Mouse (Mus musculus) liver (tissue): Measurements from ENCODE around the gene Adgrf4.

Experiments
- DNase-seq: peaks from one replicate; pipeline ENCODE4 v3.0.0-alpha.2; 2020; ENCODE audit warnings: mixed read lengths

The Adgrf4 gene

DNA sequence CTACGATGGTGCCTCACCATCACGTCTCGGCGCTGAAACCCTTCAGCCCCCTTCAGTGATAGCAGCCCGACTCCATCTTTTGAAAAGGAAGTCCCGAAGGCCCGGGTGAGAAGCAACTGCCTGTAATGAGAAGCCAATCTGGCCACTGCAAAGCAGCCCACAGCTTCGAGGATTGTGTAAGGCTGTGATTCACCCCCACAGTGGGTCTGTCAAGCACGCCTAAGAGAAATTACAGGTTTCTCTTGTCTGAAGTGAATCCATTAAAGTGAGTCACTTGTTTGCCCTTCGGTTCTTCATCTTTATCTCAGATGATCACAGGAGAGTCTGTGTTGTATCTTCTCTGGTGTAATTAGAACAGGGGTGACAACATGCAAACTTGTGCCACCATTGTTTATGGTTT lies at the start of gene Adgrf4:
Gene Adgrf4 (minus strand): TSS at position 149 of the 400 bp plus-strand sequence.
- DNase-seq, result no peak

GRCm38 (mm10) chr17:42741801-42742217 lies 49.7 kb upstream of the Adgrf4 start, which contains the start of gene Adgrf2:
Adgrf2 (minus strand) TSS chr17:42742179.
- DNase-seq, result no peak

DNA sequence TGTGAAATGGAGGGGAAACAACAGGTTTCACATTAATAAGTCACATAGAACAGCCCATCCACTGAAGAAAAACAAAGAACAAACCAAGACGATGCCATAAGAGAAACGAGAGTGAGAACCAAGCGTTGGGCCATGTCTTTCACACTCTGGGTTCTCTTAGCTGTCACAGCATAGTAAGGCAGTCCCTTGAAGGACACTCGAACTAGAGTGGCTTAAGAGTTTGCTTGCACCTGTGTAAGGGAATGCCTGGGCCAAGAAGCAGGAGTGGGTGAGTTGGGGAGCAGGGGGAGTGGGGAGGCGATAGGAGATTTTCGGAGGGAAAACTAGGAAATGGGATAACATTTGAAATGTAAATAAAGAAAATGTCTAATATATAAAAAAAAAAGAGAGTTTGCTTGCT lies 46.7 kb upstream of the Adgrf4 start:
- DNase-seq, result no peak

GRCm38 (mm10) chr17:42717161-42717560 lies 25.1 kb upstream of the Adgrf4 start:
- DNase-seq, result no peak

DNA sequence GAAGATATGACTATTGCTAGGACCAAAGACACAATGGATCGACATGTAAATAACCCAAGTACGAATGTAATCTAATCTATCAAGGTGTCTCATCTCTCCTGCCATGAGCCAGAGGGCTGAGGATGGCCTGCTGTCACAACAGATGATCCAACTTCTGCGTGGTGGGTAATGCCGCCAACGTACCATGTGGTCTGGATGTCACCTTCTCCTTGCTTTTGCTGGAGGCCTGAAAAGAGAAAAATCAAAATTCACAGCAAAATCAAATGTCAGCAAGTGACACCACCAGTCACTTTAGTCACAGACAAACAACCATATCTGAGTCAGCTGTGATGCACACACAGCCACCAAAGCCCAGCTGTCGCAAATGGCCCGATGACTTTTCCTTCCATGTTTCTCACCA lies 22.9 kb upstream of the Adgrf4 start:
- no peak for DNase-seq

- no peak for DNase-seq
Observed at GRCm38 (mm10) chr17:42710717-42711116, 18.6 kb upstream of the Adgrf4 start.

- DNase-seq, result no peak
Observed at GRCm38 (mm10) chr17:42705611-42706010, 13.5 kb upstream of the Adgrf4 start.

- DNase-seq, result no peak
Observed at GRCm38 (mm10) chr17:42702198-42702597, 10.1 kb upstream of the Adgrf4 start.

GRCm38 (mm10) chr17:42694730-42695129 lies 2.6 kb upstream of the Adgrf4 start:
- no peak for DNase-seq

GRCm38 (mm10) chr17:42690531-42690930 lies 1.6 kb downstream of the Adgrf4 start:
- no peak for DNase-seq

DNA sequence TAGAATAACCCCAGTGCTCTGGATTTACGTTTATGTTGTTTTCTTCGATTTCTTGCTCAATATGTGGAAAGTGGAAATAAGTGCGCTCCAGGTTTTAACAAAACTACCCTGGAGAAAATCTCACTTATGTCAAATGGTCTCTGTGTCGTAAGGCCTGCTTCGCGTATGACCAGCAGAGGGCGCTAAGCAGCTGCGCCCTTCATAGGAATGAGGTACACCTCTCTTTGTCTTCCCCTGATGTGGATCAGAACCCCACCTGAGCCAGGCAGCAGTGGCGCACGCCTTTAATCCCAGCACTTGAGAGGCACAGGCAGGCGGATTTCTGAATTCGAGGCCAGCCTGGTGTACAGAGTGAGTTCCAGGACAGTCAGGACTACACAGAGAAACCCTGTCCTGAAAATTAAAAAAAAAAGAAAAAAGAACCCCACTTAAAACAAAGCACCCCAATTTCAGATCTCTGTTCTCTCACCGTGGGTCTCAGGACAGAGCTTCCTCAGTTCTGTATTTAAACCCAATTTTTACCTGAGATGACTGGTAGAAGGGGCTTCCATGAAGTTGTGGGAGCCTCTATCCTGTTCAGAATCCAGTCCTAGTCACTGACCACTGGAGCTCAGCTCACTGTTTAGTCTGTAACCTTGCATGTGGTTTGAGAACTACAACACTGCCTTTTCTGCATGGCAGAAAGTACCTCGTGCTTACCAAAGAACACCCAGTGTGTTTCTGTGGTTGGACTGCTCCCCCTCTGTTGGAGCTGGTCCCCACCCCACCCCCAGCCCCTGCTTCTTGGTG lies 33.3 kb downstream of the Adgrf4 start:
- peak; percentile 56 for DNase-seq

DNA sequence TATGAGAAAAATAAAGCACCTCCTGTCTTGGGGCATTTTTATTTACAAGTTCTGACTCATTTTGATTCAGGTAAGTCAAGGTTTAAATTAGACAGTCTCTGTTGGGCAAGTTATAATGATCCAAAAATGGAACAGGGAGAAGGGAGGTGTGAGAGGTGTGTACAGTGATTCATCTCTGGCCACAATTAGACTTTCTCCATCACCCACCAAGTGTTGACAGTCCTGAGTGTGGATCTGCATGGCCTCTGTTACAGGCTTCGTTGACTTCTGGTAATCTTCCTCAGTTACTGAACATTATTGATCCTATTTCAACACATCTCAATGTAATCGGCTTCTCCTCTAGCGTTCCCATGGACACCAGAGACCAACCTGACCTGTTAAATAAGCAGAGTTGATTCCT lies 48.7 kb downstream of the Adgrf4 start:
- DNase-seq, result no peak

DNA sequence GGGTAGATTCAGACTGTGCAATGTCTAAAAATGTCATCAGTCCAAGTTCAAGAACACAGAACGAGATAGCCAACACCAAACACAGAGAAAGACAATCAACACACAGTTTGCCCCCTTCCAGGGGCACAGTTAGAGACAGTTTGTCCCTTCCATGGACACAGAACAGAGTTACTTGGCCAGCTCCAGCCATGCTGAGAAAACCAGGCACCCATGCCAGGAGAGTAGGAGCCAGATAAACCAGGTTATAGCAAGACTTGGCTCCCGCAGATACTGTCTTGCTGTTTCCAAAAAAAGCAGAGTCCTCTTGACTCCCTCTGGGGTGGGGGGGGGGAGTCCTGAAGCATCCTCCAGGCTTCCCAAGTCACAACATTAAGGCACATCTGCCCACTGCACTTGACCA lies 61.9 kb downstream of the Adgrf4 start:
- DNase-seq, result no peak

GRCm38 (mm10) chr17:42613043-42613737 lies 78.9 kb downstream of the Adgrf4 start:
- no peak for DNase-seq

DNA sequence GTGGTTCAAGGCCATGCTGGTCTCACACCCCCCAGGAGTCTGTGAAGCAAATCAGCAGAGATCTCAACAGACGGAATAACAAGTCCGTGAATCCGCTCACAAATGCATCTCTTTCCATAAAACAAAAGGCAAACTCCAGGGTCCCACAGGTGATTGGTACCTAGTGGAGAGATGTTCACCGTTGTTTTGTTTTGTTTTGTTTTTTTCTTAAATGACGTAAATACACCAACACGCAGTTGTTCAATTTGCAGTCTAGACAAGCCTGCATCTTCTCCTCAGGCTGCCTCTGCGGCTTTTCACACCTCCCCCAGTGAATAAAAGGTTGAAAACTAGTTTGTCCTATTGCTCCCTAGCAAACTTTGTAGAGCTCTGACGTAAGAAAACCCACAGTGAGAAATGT lies 80.8 kb downstream of the Adgrf4 start, which contains the start of gene Opn5:
Gene Opn5 (minus strand): TSS at position 101 of the 400 bp plus-strand sequence.
- DNase-seq, result no peak

DNA sequence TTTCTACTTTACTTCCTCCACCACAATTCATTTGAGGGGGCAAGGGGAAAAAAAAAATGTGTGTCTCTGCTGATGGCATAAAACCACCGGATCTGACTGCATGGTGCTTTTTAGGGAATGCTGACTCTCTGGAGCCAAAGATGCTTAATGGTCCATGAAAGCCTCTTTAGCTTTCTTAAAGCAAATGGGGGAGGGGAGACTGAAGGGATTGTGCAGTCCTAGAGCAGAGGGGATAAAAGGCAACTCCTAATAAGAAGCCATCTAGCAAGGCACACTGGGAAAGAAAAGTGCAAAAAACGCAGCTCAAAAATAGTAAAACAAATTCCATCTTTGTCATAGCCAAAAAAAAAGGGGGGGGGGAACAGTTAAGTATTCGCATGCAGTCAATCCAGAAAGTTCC lies 83.8 kb downstream of the Adgrf4 start:
- no peak for DNase-seq
